Mouse (Mus musculus) kidney, postnatal 0 days (tissue): ENCODE results near the gene Slc6a2. TPM values are rescaled to one million over a fixed set of nuclear protein-coding genes. Genes with fewer than 3 reads are reported as not detected.

Source experiments
- ATAC-seq: fragments of 200-750 bp; cut with Nextera tagmentation; replicated peaks from 2 replicates; pipeline ENCODE4 v1.8.0; 2017; ENCODE audit warnings: low read depth, moderate number of reproducible peaks, moderate TSS enrichment, moderate library complexity; ENCODE audit not compliant: low FRiP score
- DNase-seq: peaks from one replicate; pipeline ENCODE4 v3.0.0-alpha.2; 2016; ENCODE audit warnings: low spot score
- H3K27ac ChIP-seq: fragments of 300-500 bp; sonication (generic); 2 replicates; pipeline ENCODE4 v1.5.1; 2014; ENCODE audit warnings: mild to moderate bottlenecking
- H3K27me3 ChIP-seq: fragments of 300-500 bp; sonication (generic); 2 replicates; pipeline ENCODE4 v1.6.1; 2014; ENCODE audit warnings: low read length, mixed read lengths; ENCODE audit not compliant: insufficient read depth
- H3K36me3 ChIP-seq: fragments of 300-500 bp; sonication (generic); 2 replicates; pipeline ENCODE4 v1.6.1; 2014; ENCODE audit warnings: low read length, mixed read lengths; ENCODE audit not compliant: insufficient read depth
- H3K4me1 ChIP-seq: fragments of 300-500 bp; sonication (generic); replicated peaks from 2 replicates; pipeline ENCODE4 v1.6.1; 2014; ENCODE audit warnings: antibody characterized with exemption, low read length, mixed read lengths; ENCODE audit not compliant: insufficient read depth
- H3K4me2 ChIP-seq: fragments of 300-500 bp; sonication (generic); 2 replicates; pipeline ENCODE4 v1.6.1; 2014; ENCODE audit warnings: mild to moderate bottlenecking, low read length, moderate library complexity, mixed read lengths
- H3K4me3 ChIP-seq: fragments of 300-500 bp; sonication (generic); replicated peaks from 2 replicates; pipeline ENCODE4 v1.5.1; 2014; ENCODE audit warnings: low read depth, low read length
- H3K9ac ChIP-seq: fragments of 300-500 bp; sonication (generic); 2 replicates; pipeline ENCODE4 v1.6.1; 2014; ENCODE audit warnings: low read depth, low read length
- H3K9me3 ChIP-seq: fragments of 300-500 bp; sonication (generic); replicated peaks from 2 replicates; pipeline ENCODE4 v1.6.1; 2016; ENCODE audit warnings: low read length, inconsistent platforms, mixed read lengths
- CTCF ChIP-seq: IDR thresholded peaks from 2 replicates; pipeline ENCODE4 v1.5.1; 2016; ENCODE audit warnings: antibody characterized with exemption, low read depth, mild to moderate bottlenecking, moderate library complexity
- WGBS: fragments of 180-500 bp; shearing (Covaris S2); extraction: QIAGEN DNeasy Blood & Tissue Kit; methylation state at CpG from one replicate; pipeline ENCODE4 v1.1.7; 2014; 5-methylcytosine and 5-hydroxymethylcytosine counted together
- polyA plus RNA-seq: library from polyadenylated mRNA; unstranded; fragments of >200 nt; fragmentation: Nextera tagmentation; extraction: Ambion mirVana; gene quantifications from 2 replicates; pipeline ENCODE4 v1.2.1, GENCODE M21; 2015

Gene Slc6a2
- polyA plus RNA-seq, 1 experiment from 2014 or later, result 0.12 TPM

GRCm38 (mm10) chr8:92949071-92949470, 10.8 kb upstream of the Slc6a2 start:
- TF ChIP-seq CTCF, result no peak
- no peaks in the 10 kb centered on the region for H3K9me3 ChIP-seq
- H3K4me2 ChIP-seq, result no peak overlapping the region
- no peak overlapping the region for H3K9ac ChIP-seq
- H3K4me3 ChIP-seq, result no peak overlapping the region
- no peak overlapping the region for H3K27ac ChIP-seq
- no peak for ATAC-seq
- WGBS, result 82% methylated on average over 4 of the region's 4 CpGs
- no peaks in the 10 kb centered on the region for H3K4me1 ChIP-seq
- no peak for DNase-seq
- no peaks in the 10 kb centered on the region for H3K27me3 ChIP-seq
- no peaks in the 10 kb centered on the region for H3K36me3 ChIP-seq

- H3K4me2 ChIP-seq, result no peak overlapping the region
- 71% methylated on average over 12 of the region's 12 CpGs for WGBS
- no peaks in the 10 kb centered on the region for H3K9me3 ChIP-seq
- DNase-seq, result no peak
- TF ChIP-seq CTCF, result no peak
- H3K27me3 ChIP-seq, result no peaks in the 10 kb centered on the region
- no peaks in the 10 kb centered on the region for H3K36me3 ChIP-seq
- ATAC-seq, result no peak
- H3K9ac ChIP-seq, result no peak overlapping the region
- no peak overlapping the region for H3K4me3 ChIP-seq
- no peak overlapping the region for H3K27ac ChIP-seq
- no peaks in the 10 kb centered on the region for H3K4me1 ChIP-seq
Observed at GRCm38 (mm10) chr8:92950639-92951371, 9.1 kb upstream of the Slc6a2 start.

GRCm38 (mm10) chr8:92954044-92954443, 5.8 kb upstream of the Slc6a2 start:
- ATAC-seq (no peak), DNase-seq (no peak)
- Histone ChIP-seq H3K27me3 (peaks cover 4% of the 10 kb centered on the region), H3K27ac (no peak overlapping the region), H3K4me3 (no peak overlapping the region), H3K36me3 (no peaks in the 10 kb centered on the region), H3K4me1 (no peaks in the 10 kb centered on the region), H3K4me2 (no peak overlapping the region), H3K9me3 (no peaks in the 10 kb centered on the region), H3K9ac (no peak overlapping the region)
- TF ChIP-seq CTCF, result no peak
- WGBS, result 77% methylated on average over 5 of the region's 5 CpGs

GRCm38 (mm10) chr8:92960451-92960911, 602 bp downstream of the Slc6a2 start:
- no peak for DNase-seq
- H3K27me3 ChIP-seq, result peaks cover 37% of the 10 kb centered on the region

GRCm38 (mm10) chr8:92961088-92961487, 1.2 kb downstream of the Slc6a2 start:
- DNase-seq (peak; percentile 7), ATAC-seq (no peak)
- peaks cover 37% of the 10 kb centered on the region for H3K27me3 ChIP-seq

More at GRCm38 (mm10) chr8:92960451-92960911, 602 bp downstream of the Slc6a2 start:
- peak overlapping the region; percentile 28 for H3K4me3 ChIP-seq
- WGBS, result 2% methylated on average over 42 of the region's 42 CpGs
- no peak overlapping the region for H3K27ac ChIP-seq
- H3K4me2 ChIP-seq, result peak overlapping the region; percentile 58
- no peak; the same call in 1 of the 2 replicates for TF ChIP-seq CTCF
- no peaks in the 10 kb centered on the region for H3K36me3 ChIP-seq
- H3K9ac ChIP-seq, result no peak overlapping the region
- no peaks in the 10 kb centered on the region for H3K9me3 ChIP-seq
- 0 out of 2 replicates have a peak, but pooled peaks cover 4% of the 10 kb centered on the region for H3K4me1 ChIP-seq
- ATAC-seq, result 0 out of 2 replicates have a peak, but pooled peaks have one; percentile 13

GRCm38 (mm10) chr8:92964556-92964955, 4.7 kb downstream of the Slc6a2 start:
- H3K9me3 ChIP-seq, result no peaks in the 10 kb centered on the region
- 0 out of 2 replicates have a peak, but pooled peaks cover 4% of the 10 kb centered on the region for H3K4me1 ChIP-seq
- peaks cover 32% of the 10 kb centered on the region for H3K27me3 ChIP-seq
- H3K9ac ChIP-seq, result no peak overlapping the region
- H3K4me3 ChIP-seq, result no peak overlapping the region
- H3K4me2 ChIP-seq, result no peak overlapping the region
- no peaks in the 10 kb centered on the region for H3K36me3 ChIP-seq
- WGBS, result 65% methylated on average over 2 of the region's 2 CpGs
- no peak overlapping the region for H3K27ac ChIP-seq
- no peak for TF ChIP-seq CTCF
- DNase-seq (no peak), ATAC-seq (no peak)

More at GRCm38 (mm10) chr8:92961088-92961487, 1.2 kb downstream of the Slc6a2 start:
- TF ChIP-seq CTCF, result no peak
- 0 out of 2 replicates have a peak, but pooled peaks cover 4% of the 10 kb centered on the region for H3K4me1 ChIP-seq
- no peaks in the 10 kb centered on the region for H3K36me3 ChIP-seq
- H3K27ac ChIP-seq, result no peak overlapping the region
- no peak overlapping the region for H3K9ac ChIP-seq
- WGBS, result 3% methylated on average over 25 of the region's 25 CpGs
- peak overlapping the region; percentile 58 for H3K4me2 ChIP-seq
- H3K4me3 ChIP-seq, result peak overlapping the region; percentile 28
- H3K9me3 ChIP-seq, result no peaks in the 10 kb centered on the region
